Mouse (Mus musculus) hindbrain, postnatal 0 days (tissue): ENCODE results near the gene Nbas. TPM values are rescaled to one million over a fixed set of nuclear protein-coding genes. Genes with fewer than 3 reads are reported as not detected.
A peak's percentile ranks its signal among the peaks of the same experiment; 100 is the strongest.

ENCODE experiments used
- ATAC-seq: fragments of 200-750 bp; cut with Nextera tagmentation; 2 replicates; pipeline ENCODE4 v1.8.0; 2017; ENCODE audit warnings: mild to moderate bottlenecking, moderate TSS enrichment, moderate library complexity
- DNase-seq: peaks from one replicate; pipeline ENCODE4 v3.0.0-alpha.2; 2015; ENCODE audit warnings: low spot score
- H3K27ac ChIP-seq: fragments of 300-500 bp; sonication (generic); 2 replicates; pipeline ENCODE4 v1.5.1; 2014; ENCODE audit warnings: mild to moderate bottlenecking
- H3K27me3 ChIP-seq: fragments of 300-500 bp; sonication (generic); 2 replicates; pipeline ENCODE4 v1.6.1; 2014; ENCODE audit warnings: low read length, mixed read lengths; ENCODE audit not compliant: insufficient read depth
- H3K36me3 ChIP-seq: fragments of 300-500 bp; sonication (generic); 2 replicates; pipeline ENCODE4 v1.6.1; 2014; ENCODE audit warnings: low read length, mixed read lengths; ENCODE audit not compliant: insufficient read depth
- H3K4me1 ChIP-seq: fragments of 300-500 bp; sonication (generic); 2 replicates; pipeline ENCODE4 v1.6.1; 2014; ENCODE audit warnings: antibody characterized with exemption, low read length, mixed read lengths; ENCODE audit not compliant: insufficient read depth
- H3K4me2 ChIP-seq: fragments of 300-500 bp; sonication (generic); 2 replicates; pipeline ENCODE4 v1.6.1; 2014; ENCODE audit warnings: low read depth, mild to moderate bottlenecking, low read length, moderate library complexity, mixed read lengths
- H3K4me3 ChIP-seq: fragments of 300-500 bp; sonication (generic); 2 replicates; pipeline ENCODE4 v1.5.1; 2014; ENCODE audit warnings: low read length
- H3K9ac ChIP-seq: fragments of 300-500 bp; sonication (generic); replicated peaks from 2 replicates; pipeline ENCODE4 v1.6.1; 2014; ENCODE audit warnings: mild to moderate bottlenecking, low read length, moderate library complexity, mixed read lengths
- H3K9me3 ChIP-seq: fragments of 300-500 bp; sonication (generic); 2 replicates; pipeline ENCODE4 v1.6.1; 2016; ENCODE audit warnings: low read length, mixed read lengths
- CTCF ChIP-seq: IDR thresholded peaks from 2 replicates; pipeline ENCODE4 v1.5.1; 2016; ENCODE audit warnings: antibody characterized with exemption, control low read depth, low read depth
- WGBS: fragments of 180-500 bp; shearing (Covaris S2); extraction: QIAGEN DNeasy Blood & Tissue Kit; methylation state at CpG from one replicate; pipeline ENCODE4 v1.1.7; 2014; 5-methylcytosine and 5-hydroxymethylcytosine counted together
- polyA plus RNA-seq: library from polyadenylated mRNA; unstranded; fragments of >200 nt; fragmentation: Nextera tagmentation; extraction: Ambion mirVana; gene quantifications from 2 replicates; pipeline ENCODE4 v1.2.1, GENCODE M21; 2015
- total RNA-seq: library from RNA; depleted of rRNA; stranded (reverse); fragments of >200 nt; gene quantifications from 2 replicates; pipeline ENCODE4 v1.2.3, GENCODE M21; 2014; rRNA removed

Gene Nbas
- total and polyA plus RNA-seq, 2 experiments from 2014 or later, result 12.1 to 48.1 TPM

DNA sequence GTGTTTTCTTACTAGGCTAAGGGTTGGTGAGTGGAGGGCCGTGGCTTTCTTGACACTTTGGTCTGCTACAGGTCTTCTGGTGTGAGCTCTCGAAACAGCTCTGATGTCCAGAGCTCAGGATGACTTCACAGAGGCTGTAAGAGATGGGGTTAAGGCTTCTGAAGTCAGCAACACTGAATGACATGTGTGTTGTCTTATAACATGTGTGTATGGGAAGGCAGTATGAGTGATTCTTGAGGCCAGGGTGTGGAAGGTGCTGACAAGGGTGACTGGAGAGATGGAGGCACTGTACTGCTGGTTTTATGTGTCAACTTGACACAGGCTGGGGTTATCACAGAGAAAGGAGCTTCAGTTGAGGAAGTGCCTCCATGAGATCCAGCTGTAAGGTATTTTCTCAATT, 338.1 kb downstream of the Nbas start:
- no peaks in the 10 kb centered on the region for H3K9me3 ChIP-seq
- 75% methylated on average over 2 of the region's 2 CpGs for WGBS
- no peaks in the 10 kb centered on the region for H3K36me3 ChIP-seq
- H3K4me1 ChIP-seq, result no peaks in the 10 kb centered on the region
- H3K4me2 ChIP-seq, result no peak overlapping the region
- TF ChIP-seq CTCF, result no peak
- H3K27ac ChIP-seq, result no peak overlapping the region
- H3K9ac ChIP-seq, result no peak overlapping the region
- DNase-seq (no peak), ATAC-seq (no peak)
- no peak overlapping the region for H3K4me3 ChIP-seq
- H3K27me3 ChIP-seq, result no peaks in the 10 kb centered on the region

DNA sequence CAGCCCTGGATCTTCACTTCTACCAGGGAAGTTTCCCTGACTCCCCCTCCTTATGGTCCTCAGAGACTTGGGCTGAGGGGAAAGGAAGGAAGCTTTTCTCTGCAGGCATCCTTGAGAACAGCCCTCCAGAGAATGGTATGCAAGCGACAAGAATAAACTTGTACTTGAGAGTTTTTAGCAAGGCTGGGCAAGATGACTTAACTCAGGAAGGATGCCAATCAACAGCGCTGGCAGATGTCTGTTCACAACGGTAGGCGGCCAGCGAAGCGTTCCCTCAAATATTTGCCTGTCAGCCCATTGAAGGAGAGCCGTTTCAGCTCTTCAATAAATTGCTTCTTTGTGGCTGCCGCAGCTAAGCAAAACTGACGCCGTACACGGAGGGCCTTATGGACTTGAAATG, 340.1 kb downstream of the Nbas start:
- no peak overlapping the region for H3K27ac ChIP-seq
- H3K4me2 ChIP-seq, result no peak overlapping the region
- ATAC-seq, result peak; percentile 24; the same call in 1 of the 2 replicates
- WGBS, result 44% methylated on average over 11 of the region's 11 CpGs
- no peak for TF ChIP-seq CTCF
- peak; percentile 63 for DNase-seq
- no peak overlapping the region for H3K4me3 ChIP-seq
- H3K4me1 ChIP-seq, result no peaks in the 10 kb centered on the region
- no peaks in the 10 kb centered on the region for H3K36me3 ChIP-seq
- no peak overlapping the region for H3K9ac ChIP-seq
- H3K9me3 ChIP-seq, result no peaks in the 10 kb centered on the region
- no peaks in the 10 kb centered on the region for H3K27me3 ChIP-seq

DNA sequence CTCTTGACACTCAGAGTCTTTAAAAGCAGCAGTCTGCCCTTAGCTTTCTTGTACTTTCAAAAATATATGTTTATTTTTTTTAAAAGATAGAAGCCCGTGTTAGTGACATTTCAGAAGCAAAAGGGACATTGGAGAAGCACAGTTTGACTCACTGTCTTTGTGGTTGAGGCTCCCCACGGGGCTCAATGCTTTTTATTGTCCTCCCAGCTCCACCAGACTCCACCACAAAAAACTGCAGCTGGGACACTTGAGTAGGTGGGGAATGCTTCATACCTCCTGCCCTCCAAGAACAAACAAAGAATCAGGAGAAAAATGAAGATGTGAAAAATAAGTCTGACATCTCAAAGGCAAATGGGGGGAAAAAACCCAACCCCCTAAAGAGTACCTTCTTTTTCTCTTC, 344.1 kb downstream of the Nbas start:
- 4% methylated on average over 2 of the region's 2 CpGs for WGBS
- Histone ChIP-seq H3K9me3 (no peaks in the 10 kb centered on the region), H3K4me3 (no peak overlapping the region), H3K27ac (no peak overlapping the region), H3K27me3 (no peaks in the 10 kb centered on the region), H3K36me3 (no peaks in the 10 kb centered on the region), H3K4me1 (no peaks in the 10 kb centered on the region), H3K4me2 (no peak overlapping the region), H3K9ac (no peak overlapping the region)
- ATAC-seq (no peak), DNase-seq (no peak)
- no peak for TF ChIP-seq CTCF

DNA sequence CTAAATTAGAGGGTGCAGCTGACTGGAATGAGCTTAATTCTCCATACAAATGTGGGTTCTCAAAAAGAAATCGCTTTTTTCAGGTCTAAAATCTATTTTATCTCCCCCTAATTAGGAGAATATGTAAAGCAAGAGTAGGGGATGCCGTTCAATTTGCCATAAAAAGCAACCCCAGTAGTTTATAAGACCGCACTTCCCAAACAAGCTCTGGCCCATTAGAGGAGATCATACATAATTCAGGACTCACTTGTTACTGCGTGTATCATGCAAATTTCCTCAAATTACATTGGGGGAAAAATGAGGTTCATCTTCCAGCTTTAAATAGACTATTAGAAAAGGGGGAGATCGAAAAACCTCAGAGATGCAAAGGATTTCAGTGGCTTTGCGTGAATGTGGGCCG, 346.7 kb downstream of the Nbas start:
- 77% methylated on average over 7 of the region's 7 CpGs for WGBS
- no peak for DNase-seq

DNA sequence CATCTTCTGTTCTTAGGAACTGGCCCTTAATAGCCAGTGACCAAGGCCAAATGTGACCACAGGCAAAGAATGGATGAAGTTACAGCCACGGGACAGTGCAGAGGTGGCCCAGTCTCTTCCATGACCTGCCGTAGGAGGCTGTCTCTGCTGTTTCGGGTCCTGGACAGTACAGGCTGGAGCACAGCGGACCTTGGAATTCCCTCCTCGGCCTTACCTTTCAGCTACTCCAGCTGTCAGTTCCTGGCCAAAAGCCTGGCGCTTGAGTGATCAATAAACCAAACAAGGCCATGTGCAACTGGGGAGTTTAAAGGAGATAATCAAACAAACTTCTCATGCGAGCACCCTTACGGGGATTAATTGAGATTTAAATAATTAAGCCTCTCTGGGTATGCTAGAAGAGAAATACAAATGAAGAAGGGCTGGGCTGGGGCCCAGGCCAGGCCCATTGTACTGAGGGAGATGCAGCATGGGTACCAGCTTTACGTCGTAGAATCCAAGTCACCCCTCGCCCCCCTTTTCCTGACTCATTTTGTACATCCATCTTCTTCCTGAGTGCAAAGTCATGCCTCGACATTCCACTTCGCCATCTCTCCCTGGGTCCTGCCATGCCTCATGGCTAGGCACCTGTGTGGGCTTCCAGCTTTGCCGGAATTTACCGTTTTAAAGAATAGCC, 353.4 kb downstream of the Nbas start:
- no peak overlapping the region for H3K27ac ChIP-seq
- no peaks in the 10 kb centered on the region for H3K4me1 ChIP-seq
- H3K36me3 ChIP-seq, result no peaks in the 10 kb centered on the region
- no peak overlapping the region for H3K4me2 ChIP-seq
- ATAC-seq, result peak; percentile 27; the same call in 1 of the 2 replicates
- no peak for DNase-seq
- H3K9me3 ChIP-seq, result no peaks in the 10 kb centered on the region
- no peaks in the 10 kb centered on the region for H3K27me3 ChIP-seq
- no peak overlapping the region for H3K4me3 ChIP-seq
- WGBS, result 80% methylated on average over 15 of the region's 15 CpGs
- H3K9ac ChIP-seq, result no peak overlapping the region
- no peak for TF ChIP-seq CTCF

More for the DNA sequence above, 346.7 kb downstream of the Nbas start:
- ATAC-seq, result no peak
- Histone ChIP-seq H3K9ac (no peak overlapping the region), H3K4me2 (no peak overlapping the region), H3K27me3 (no peaks in the 10 kb centered on the region), H3K9me3 (no peaks in the 10 kb centered on the region), H3K4me1 (no peaks in the 10 kb centered on the region), H3K36me3 (no peaks in the 10 kb centered on the region), H3K4me3 (no peak overlapping the region), H3K27ac (no peak overlapping the region)
- no peak for TF ChIP-seq CTCF

DNA sequence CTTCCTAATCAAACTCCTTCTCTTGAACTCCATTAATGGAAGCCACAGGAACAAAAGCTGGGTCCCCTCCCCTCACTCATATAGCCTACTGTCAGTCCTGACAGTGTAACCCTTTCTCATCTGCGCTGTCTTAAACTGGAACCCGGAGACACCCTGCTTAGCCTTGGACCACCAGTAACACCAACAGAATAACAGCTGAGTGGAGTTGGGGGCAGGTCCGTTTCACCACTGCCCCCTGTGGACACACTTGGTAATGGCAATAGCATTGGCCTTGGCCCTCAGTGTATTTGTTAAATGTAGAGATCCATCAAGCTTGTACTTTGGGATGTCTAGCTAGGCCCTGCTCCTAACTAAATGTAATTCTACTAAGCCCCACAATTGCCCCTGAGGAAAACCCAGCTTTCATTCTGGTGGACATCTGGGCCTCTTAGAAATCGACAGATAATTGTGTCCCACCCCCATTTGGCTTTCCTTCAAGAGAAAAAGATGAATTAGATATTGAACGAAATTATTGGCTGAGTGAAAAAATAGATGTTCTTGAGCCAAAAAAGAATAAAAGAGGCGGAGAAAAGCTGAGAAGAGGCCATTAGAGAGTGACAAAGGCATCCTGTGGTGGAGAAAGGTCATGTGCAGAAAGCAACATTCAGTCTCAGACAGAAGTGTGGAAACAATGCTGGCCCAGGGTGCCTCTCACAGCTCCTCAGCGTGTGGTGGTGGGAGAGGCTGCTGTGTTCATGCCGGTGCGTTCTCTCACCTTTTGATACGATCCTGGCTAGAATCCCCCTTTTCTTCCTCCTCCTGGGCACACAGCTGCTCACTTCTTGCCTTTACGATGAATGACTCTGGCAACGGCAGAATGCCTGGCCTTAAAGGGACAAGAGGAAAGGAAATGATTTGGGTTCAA, 358.1 kb downstream of the Nbas start:
- no peaks in the 10 kb centered on the region for H3K36me3 ChIP-seq
- H3K4me1 ChIP-seq, result no peaks in the 10 kb centered on the region
- H3K9ac ChIP-seq, result no peak overlapping the region
- peak; percentile 70 for TF ChIP-seq CTCF
- H3K27me3 ChIP-seq, result no peaks in the 10 kb centered on the region
- H3K9me3 ChIP-seq, result no peaks in the 10 kb centered on the region
- no peak overlapping the region for H3K4me3 ChIP-seq
- DNase-seq, result no peak
- ATAC-seq, result peak; percentile 55; the same call in 1 of the 2 replicates
- no peak overlapping the region for H3K27ac ChIP-seq
- 24% methylated on average over 12 of the region's 12 CpGs for WGBS
- H3K4me2 ChIP-seq, result peak overlapping the region; percentile 3; the same call in 1 of the 2 replicates

Other genes with a start within 250 kb of the Nbas start
- gene Ddx1, start 19.9 kb upstream of the Nbas start, total RNA-seq, result 29.2 and 29.4 TPM in 2 replicates
- gene Ddx1, start 19.9 kb upstream of the Nbas start, polyA plus RNA-seq, result 120 and 130 TPM in 2 replicates